Mouse (Mus musculus) midbrain, embryonic 11.5 days (tissue): ENCODE data around the gene Dao. TPM values are rescaled to one million over a fixed set of nuclear protein-coding genes. Genes with fewer than 3 reads are reported as not detected.

Experiments used
- ATAC-seq: fragments of 200-750 bp; cut with Nextera tagmentation; 2 replicates; pipeline ENCODE4 v1.8.0; 2017; ENCODE audit warnings: moderate TSS enrichment, moderate library complexity; ENCODE audit not compliant: low FRiP score
- DNase-seq: peaks from one replicate; pipeline ENCODE4 v3.0.0; 2015; ENCODE audit warnings: low spot score; ENCODE audit errors: missing footprints
- H3K27ac ChIP-seq: fragments of 300-500 bp; sonication (generic); 2 replicates; pipeline ENCODE4 v1.5.1; 2014; ENCODE audit warnings: low read depth, low read length
- H3K27me3 ChIP-seq: fragments of 300-500 bp; sonication (generic); 2 replicates; pipeline ENCODE4 v1.6.1; 2014; ENCODE audit warnings: mild to moderate bottlenecking, low read length, moderate library complexity, mixed read lengths; ENCODE audit not compliant: control insufficient read depth, insufficient read depth
- H3K36me3 ChIP-seq: fragments of 300-500 bp; sonication (generic); 2 replicates; pipeline ENCODE4 v1.6.1; 2014; ENCODE audit warnings: mild to moderate bottlenecking, low read length, moderate library complexity, mixed read lengths; ENCODE audit not compliant: control insufficient read depth, insufficient read depth
- H3K4me1 ChIP-seq: fragments of 300-500 bp; sonication (generic); 2 replicates; pipeline ENCODE4 v1.6.1; 2014; ENCODE audit warnings: low read length; ENCODE audit not compliant: control insufficient read depth, insufficient read depth
- H3K4me2 ChIP-seq: fragments of 300-500 bp; sonication (generic); 2 replicates; pipeline ENCODE4 v1.6.1; 2014; ENCODE audit warnings: mild to moderate bottlenecking, moderate library complexity
- H3K4me3 ChIP-seq: fragments of 300-500 bp; sonication (generic); 2 replicates; pipeline ENCODE4 v1.5.1; 2014; ENCODE audit warnings: low read depth, low read length
- H3K9ac ChIP-seq: fragments of 300-500 bp; sonication (generic); 2 replicates; pipeline ENCODE4 v1.6.1; 2014; ENCODE audit warnings: low read length
- H3K9me3 ChIP-seq: fragments of 300-500 bp; sonication (generic); 2 replicates; pipeline ENCODE4 v1.6.1; 2016; ENCODE audit warnings: low read length; ENCODE audit not compliant: control insufficient read depth
- WGBS: fragments of 180-500 bp; shearing (Covaris S2); extraction: QIAGEN DNeasy Blood & Tissue Kit; methylation state at CpG from one replicate; pipeline ENCODE4 v1.1.7; 2014; 5-methylcytosine and 5-hydroxymethylcytosine counted together
- polyA plus RNA-seq: library from polyadenylated mRNA; unstranded; fragments of >200 nt; fragmentation: Nextera tagmentation; extraction: Ambion mirVana; gene quantifications from 2 replicates; pipeline ENCODE4 v1.2.1, GENCODE M21; 2014

Gene Dao
- polyA plus RNA-seq, 1 experiment from 2014 or later: not detected

DNA sequence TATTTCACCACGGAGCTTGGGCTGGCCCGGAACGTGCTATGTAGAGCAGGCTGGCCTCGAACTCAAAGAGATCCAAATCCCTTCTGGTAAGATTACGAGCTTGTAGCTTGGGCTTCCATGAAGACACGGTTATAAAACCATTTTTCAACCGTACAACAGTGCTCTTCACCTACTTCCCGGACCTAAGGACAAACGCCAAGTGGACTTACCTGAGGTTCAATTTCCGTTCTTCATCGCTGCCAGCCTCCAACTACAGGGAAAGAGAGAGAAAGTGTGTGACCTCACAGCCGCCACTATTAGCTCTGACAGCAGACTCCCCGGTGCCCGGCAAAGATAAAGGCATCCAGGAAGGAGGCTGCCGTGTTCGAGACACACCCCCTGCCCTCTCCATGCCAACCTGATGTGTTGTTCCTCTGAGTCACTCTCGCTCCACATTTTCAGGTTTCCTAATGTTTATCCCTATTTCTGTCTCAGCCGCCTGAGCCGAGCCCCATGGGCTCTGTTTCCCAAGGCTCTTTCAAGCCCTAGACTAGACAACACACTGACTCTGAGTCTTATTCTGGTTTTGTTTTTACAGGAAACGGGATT lies 14.0 kb upstream of the Dao start:
- Histone ChIP-seq H3K9me3 (no peaks in the 10 kb centered on the region), H3K36me3 (0 out of 2 replicates have a peak, but pooled peaks cover 2% of the 10 kb centered on the region), H3K4me3 (no peak overlapping the region), H3K9ac (no peak overlapping the region), H3K4me1 (peaks cover 22% of the 10 kb centered on the region), H3K27ac (no peak overlapping the region), H3K4me2 (no peak overlapping the region), H3K27me3 (no peaks in the 10 kb centered on the region)
- no peak for ATAC-seq
- 90% methylated on average over 20 of the region's 20 CpGs for WGBS
- DNase-seq: no peak

DNA sequence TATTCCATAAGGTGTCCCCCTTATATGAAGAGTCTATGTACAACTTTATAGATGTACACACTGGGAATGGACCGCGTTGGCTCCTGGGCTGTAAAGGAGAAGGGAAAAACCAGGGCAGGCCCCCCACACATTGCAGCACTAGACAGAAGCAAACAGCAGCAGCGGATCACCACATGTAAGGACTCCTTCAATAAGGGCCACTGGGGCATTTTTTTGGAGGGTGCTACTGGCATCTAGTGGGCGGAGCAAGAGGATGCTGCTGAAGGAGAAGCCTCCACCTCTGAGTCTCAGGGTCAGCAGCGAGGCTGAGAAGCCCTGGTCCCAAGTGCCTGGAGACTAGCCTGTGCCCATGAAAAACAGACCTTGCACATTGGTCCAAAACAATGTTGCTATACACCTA lies 12.9 kb upstream of the Dao start:
- H3K9ac ChIP-seq: no peak overlapping the region; the same call in 1 of the 2 replicates
- no peaks in the 10 kb centered on the region for H3K9me3 ChIP-seq
- 0 out of 2 replicates have a peak, but pooled peaks cover 2% of the 10 kb centered on the region for H3K36me3 ChIP-seq
- WGBS: 87% methylated on average over 5 of the region's 5 CpGs
- H3K27me3 ChIP-seq: no peaks in the 10 kb centered on the region
- H3K4me1 ChIP-seq: peaks cover 22% of the 10 kb centered on the region
- no peak overlapping the region for H3K4me3 ChIP-seq
- no peak overlapping the region for H3K27ac ChIP-seq
- H3K4me2 ChIP-seq: no peak overlapping the region
- no peak for DNase-seq
- no peak for ATAC-seq

DNA sequence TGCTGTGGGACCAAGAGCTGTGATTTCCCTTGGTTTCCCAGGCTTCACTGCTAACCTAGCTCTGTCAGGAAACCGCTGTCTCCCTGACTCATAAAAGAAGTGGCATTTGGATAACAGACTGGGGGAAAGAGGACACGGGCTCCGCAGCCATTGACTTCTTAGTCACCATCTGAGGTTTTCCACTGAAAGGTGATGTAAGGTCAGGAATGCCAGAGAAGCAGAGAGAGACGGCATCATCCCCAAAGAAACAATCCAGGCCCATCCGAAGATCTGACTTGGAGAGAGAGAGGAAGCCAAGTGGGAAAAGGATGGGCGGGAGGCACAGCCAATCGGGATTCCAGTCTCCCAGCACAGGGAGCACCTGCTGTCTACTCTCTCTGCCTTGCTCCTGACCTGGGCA lies 12.4 kb upstream of the Dao start:
- no peak for ATAC-seq
- WGBS: 66% methylated on average over 7 of the region's 7 CpGs
- Histone ChIP-seq H3K36me3 (0 out of 2 replicates have a peak, but pooled peaks cover 2% of the 10 kb centered on the region), H3K4me3 (no peak overlapping the region), H3K27ac (no peak overlapping the region), H3K9ac (no peak overlapping the region), H3K4me1 (peaks cover 22% of the 10 kb centered on the region), H3K9me3 (no peaks in the 10 kb centered on the region), H3K4me2 (no peak overlapping the region), H3K27me3 (no peaks in the 10 kb centered on the region)
- no peak for DNase-seq

DNA sequence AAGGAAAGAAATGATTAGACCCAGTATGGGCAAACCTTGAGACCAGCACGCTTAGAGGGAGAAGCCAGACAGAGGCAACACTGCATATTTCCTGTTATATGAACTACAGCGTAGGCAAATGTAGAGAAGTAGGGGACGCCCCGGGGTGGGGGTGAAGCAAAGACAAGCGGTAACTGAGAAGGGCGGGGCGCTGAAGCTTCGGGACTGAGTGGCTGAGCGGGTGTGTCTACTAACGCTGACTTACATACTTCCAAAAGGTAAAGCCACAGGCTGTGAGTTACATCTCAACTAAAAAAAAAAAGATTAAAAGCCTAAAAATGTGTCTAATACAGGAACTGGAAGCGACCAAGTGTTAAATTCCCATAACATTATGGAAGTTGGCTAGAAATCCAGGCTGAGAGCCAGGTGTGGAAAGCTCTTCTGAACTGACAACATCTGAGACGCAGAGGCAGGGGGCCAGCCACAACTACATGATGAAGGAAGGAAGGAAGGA lies 11.1 kb upstream of the Dao start:
- whole genome bisulfite sequencing: 48% methylated on average over 12 of the region's 12 CpGs
- peaks cover 22% of the 10 kb centered on the region for H3K4me1 ChIP-seq
- no peaks in the 10 kb centered on the region for H3K9me3 ChIP-seq
- H3K36me3 ChIP-seq: 0 out of 2 replicates have a peak, but pooled peaks cover 2% of the 10 kb centered on the region
- peak overlapping the region; percentile 74 for H3K4me3 ChIP-seq
- ATAC-seq: no peak
- H3K4me2 ChIP-seq: peak overlapping the region; percentile 84
- DNase-seq: no peak
- H3K9ac ChIP-seq: peak overlapping the region; percentile 93
- peak overlapping the region; percentile 82; the same call in 1 of the 2 replicates for H3K27ac ChIP-seq
- no peaks in the 10 kb centered on the region for H3K27me3 ChIP-seq

DNA sequence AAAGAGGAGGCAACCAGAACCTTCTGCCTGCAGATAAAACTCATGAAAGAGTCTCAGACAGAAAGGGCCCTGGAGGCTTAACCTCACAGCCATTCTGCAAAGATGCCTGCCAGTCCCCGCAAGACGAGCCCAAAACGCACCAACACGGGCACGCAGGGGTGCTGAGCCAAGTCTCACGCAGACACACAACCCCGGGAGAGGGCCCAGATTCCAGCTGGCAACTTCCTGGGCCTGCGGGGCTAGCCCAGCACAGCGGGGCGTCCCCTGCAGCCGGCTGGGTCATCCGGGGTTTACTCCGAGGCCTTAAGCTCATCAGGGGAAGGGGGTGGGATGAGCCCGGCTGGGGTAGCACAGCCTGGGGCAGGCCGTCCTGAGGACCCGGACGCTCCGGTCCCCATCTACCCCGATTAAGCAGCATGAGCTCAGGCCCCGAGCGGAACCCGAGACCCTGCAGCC lies 10.4 kb upstream of the Dao start:
- Histone ChIP-seq H3K4me2 (peak overlapping the region; percentile 84), H3K36me3 (0 out of 2 replicates have a peak, but pooled peaks cover 2% of the 10 kb centered on the region), H3K27me3 (no peaks in the 10 kb centered on the region), H3K9me3 (no peaks in the 10 kb centered on the region), H3K4me1 (peaks cover 22% of the 10 kb centered on the region), H3K9ac (peak overlapping the region; percentile 93), H3K4me3 (peak overlapping the region; percentile 74), H3K27ac (peak overlapping the region; percentile 82)
- DNase-seq (peak; percentile 97), ATAC-seq (peak; percentile 82)
- whole genome bisulfite sequencing: 0% methylated on average over 22 of the region's 22 CpGs

DNA sequence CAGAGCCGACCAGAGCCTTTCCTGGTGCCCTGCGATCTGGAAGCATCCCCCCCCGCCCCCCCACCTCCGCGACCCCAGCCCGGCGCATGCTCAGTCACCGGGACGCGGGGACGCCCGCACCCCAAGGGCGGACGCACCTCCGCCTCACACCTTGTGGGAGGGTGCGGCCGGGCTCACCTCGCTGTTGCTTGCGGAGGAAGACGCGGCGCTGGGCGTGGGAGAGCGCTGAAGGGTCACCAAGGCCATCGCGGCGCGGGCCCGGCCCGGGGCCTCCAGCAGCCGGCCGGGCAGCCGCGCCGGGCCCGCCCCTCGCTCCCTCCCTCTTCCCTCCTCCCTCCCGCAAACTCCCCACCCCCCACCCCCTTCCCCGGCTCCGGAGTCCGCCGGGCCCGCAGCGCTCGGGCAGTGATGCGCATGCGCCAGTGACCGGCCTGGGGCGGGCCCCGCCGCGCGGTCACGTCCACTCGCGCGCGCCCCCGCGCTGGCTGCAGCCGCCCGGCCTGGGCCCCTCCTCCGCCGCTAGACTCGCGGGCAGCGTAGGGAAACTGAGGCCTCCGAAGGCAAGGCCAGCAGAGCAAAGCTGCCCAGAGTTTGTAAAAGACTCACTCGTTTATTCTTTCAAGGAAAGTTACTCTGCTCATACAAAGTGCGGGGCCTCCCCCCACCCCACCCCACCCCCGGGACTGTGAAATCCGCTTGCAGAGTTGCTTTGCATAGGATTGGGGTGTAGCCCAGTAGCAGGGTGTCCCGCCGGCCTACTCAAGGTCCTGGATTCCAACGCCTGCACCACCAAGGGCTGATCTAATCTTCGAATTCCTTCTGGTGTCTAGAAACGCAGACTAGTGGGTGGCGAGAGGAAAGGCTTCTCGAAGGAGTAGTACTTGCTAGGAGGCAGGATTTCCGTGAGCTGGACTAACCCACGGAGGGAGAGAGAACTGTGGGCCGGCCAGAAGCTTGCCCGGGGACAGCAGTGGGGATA lies 9.7 kb upstream of the Dao start, which contains the start of gene Ssh1:
Ssh1 (minus strand) TSS at position 408 of the 979 bp plus-strand sequence.
- peak within 1 kb of the TSS; percentile 93 for H3K9ac ChIP-seq
- under 1% methylated on average over 69 of the region's 83 CpGs for WGBS
- peaks cover 22% of the 10 kb centered on the region for H3K4me1 ChIP-seq
- peak within 1 kb of the TSS; percentile 74 for H3K4me3 ChIP-seq
- DNase-seq (peak; percentile 99), ATAC-seq (peak; percentile 91)
- peak within 1 kb of the TSS; percentile 84 for H3K4me2 ChIP-seq
- peak within 1 kb of the TSS; percentile 82 for H3K27ac ChIP-seq
- H3K9me3 ChIP-seq: no peaks in the 10 kb centered on the region
- 0 out of 2 replicates have a peak, but pooled peaks cover 2% of the 10 kb centered on the region for H3K36me3 ChIP-seq
- H3K27me3 ChIP-seq: no peaks in the 10 kb centered on the region

DNA sequence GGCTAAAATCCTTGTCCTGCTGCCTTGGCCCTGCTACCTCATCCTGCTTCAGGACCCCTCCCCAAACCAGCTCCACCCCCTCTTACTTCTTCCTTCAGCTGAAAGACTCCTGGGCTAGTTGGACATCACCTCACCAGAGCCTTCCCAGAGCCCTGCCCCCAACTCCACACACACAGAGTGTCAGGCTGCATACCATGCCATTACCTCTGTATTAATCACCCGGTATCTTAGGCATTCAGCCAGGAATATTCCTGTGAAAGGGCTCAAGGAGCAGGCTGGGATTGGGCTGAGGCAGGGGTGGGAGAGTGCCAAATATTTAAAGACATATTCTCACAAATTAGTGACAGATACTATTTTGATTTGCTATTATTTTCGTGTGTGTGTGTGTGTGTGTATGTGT lies 7.0 kb upstream of the Dao start:
- no peaks in the 10 kb centered on the region for H3K27me3 ChIP-seq
- H3K9ac ChIP-seq: no peak overlapping the region
- no peaks in the 10 kb centered on the region for H3K36me3 ChIP-seq
- no peak for ATAC-seq
- WGBS: 60% methylated on average over 2 of the region's 2 CpGs
- H3K4me2 ChIP-seq: no peak overlapping the region
- H3K4me1 ChIP-seq: peaks cover 15% of the 10 kb centered on the region
- no peak overlapping the region for H3K4me3 ChIP-seq
- DNase-seq: no peak
- H3K9me3 ChIP-seq: no peaks in the 10 kb centered on the region
- H3K27ac ChIP-seq: no peak overlapping the region

DNA sequence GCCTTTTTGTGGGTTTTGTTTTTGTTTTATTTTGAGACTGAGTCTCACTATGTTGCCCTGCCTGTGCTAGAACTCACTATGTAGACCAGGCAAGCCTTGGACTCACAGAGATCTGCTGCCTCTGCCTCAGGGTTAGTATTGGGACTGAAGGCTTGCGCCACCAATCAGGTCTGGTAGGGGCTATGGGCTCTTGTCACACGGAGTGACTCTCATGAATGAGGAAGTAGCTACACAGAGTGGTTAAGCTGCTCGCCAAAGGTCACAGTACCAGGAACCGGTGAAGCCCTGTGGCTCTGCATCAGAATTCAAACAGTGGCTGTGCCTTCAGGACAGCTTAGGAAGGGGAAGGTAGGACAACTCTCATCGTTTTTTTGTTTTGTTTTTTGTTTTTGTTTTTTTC lies 4.1 kb upstream of the Dao start:
- WGBS: 65% methylated on average over 5 of the region's 5 CpGs
- Histone ChIP-seq H3K9ac (no peak overlapping the region), H3K27ac (no peak overlapping the region), H3K4me1 (no peaks in the 10 kb centered on the region; the same call in 1 of the 2 replicates), H3K4me2 (no peak overlapping the region), H3K36me3 (no peaks in the 10 kb centered on the region), H3K27me3 (no peaks in the 10 kb centered on the region), H3K9me3 (no peaks in the 10 kb centered on the region), H3K4me3 (no peak overlapping the region)
- no peak for ATAC-seq
- DNase-seq: no peak
